Mouse (Mus musculus): ENCODE measurements at regions not wholly inside any gene's neighbourhood (a gene's known extent, or its start where the extent isn't known, plus 50 kb on each side); places are given as distances from the start of the nearest gene placed in this dataset.

DNA sequence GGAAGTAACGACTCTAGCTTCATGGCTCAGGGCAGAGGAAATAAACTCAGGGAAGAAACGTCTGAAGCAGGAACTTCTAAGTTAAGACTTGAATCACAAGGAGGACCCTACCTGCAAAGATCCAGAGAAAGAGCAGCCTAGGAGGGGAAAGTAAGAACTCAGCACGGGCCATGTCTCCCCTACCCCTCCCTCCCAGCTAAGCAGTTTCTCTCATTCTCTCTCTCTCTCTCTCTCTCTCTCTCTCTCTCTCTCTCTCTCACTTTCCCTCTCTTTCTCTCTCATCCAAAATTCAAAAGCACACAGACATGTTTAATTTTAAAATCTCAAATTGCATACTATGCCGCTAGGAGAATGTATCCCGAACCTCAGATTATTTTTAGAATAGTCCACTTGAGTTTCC lies 267.3 kb downstream of the Dhx15 start:
- DNase-seq (ENCODE audit: low spot score), result no peak

DNA sequence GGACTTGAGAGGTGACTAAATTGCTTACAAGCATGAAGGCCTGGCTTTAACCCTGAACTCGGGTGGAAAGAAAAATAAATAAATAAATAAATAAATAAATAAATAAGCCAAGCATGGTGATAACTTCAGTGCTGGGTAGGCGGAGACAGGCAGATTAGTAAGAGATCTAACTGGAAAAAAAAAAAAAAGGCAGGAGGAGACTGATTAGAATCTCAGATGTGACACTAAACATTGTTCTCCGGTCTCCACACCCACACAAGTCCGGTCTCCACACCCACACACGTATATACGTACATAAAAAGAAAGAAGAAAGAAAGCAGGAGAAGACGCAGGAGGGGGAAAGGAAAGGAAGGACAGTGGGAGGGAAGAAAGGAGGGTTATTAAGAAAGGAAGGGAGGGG lies 267.8 kb downstream of the Dhx15 start:
- no peak for DNase-seq (ENCODE audit: low spot score)

DNA sequence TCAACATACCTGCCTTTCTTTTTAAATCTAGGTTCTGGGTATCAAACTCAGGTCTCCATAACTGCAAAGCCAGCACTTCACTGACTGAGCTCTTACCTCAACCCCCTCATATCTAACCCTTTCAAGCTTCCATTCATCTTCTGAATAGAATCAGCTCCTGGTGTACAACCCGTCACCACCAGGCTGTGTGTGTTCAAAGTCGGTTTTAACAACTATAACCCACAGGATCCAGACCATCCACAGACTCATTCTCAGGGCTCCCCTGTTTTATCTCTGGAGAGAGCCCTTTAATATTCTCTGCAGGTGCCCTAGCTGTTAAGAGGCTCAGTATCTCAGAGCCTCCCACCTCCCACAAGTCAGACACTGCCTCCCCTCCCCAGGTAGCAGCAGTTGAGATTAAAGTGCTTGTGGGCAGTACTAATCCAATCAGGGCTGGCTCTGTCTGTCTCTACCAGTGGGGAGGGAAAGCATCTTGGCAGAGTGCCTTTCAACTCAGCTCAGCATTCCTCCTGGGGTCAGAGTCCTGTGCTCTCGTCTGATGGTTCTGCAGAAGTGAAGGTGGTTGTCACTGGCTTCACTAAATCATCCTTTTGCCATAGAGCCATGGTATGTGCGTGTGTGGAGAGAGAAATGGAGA lies 272.4 kb downstream of the Dhx15 start:
- no peak for DNase-seq (ENCODE audit: low spot score)

DNA sequence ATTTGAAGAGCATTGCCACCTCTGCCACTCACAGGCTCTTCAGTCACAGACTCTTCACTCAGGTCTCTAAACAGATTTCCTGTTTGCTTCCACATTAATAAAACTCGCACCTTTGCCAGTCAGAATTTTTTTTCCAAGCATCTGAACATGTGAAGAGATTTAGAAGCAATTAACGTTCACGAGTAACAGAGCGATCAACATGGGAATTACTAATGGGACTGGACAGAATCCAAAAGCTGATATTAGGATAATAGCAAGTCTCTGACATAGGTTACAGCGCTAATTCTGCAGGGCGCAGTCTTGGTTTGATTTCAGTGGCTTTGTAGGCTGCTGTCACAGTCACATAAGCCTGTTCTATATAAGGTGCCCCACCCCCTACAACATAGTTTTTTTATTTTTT lies 275.6 kb downstream of the Dhx15 start:
- no peak for DNase-seq (ENCODE audit: low spot score)

DNA sequence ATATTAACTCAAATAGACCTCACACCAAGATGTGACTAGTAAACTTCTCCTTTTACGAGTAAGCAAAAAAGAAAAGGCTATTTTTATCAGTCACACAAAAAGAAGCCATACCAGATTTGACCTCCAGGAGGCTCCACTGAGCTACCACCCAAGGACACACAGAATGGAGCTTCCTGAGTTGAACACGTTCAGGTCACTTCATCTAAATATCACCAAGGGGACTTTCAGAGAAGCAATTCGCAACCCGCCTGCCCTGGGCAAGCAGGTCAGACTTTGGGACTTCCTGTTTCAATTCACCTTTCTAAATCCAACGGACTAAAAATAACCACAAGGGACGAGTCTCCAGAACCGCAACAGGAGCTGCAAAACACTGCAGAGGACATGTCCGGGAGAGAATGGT lies 281.5 kb downstream of the Dhx15 start:
- peak; percentile 5 for DNase-seq (ENCODE audit: low spot score)

DNA sequence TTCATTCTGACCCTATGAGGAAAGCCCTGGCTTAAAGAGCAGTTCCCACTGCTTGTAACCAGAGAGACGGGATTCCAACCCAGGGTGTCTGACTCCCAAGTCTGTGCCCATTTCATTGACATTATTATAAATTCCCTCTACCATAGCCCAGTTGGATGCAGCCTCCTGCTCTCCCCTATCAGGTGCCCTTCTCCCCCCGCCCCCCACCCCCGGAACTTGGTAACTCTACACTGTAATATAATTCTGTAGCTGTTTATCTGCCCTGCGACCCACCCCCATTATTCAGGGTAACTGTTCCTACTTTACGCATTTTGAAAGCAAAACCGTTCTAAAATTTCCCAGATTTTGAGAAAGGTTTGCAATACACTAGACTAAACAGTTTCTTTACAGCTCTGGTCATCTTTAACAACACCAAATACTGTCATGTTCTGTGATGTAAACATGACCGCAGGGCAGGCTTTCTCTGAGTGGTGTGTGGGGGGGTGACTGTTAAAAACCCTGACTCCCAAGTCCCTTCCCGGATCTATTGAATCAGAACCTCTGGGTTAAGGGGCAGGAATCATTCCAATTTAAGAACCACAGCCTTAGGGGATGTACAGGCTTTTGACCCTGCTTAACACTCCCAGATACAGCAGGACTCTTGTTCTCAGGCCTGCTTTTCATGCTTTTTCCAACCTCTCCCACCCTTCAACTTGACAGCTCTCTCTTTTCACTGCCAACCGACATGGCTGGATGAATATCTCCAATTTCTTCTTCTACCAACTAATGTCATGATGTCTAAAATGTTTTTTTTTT lies 283.8 kb downstream of the Dhx15 start:
- DNase-seq (ENCODE audit: low spot score), result no peak

DNA sequence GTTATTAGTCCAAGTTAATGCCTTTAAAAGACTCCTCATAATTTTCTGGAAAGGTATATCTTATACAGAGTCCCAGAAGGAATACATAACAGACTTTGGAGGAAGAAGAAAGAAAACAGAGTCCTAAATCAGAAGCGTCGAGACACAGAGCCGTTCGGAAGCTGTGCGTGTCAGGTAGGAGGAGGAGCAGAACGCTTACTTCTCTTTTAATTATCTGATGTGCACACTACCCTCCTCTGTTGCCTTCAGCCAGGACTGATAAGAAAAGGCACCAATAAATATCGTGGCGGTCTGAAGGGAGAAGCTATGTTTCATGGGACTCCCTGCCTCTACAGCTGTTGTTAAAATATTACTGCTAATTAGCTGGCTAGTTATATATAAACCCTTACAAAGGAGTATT lies 296.2 kb downstream of the Dhx15 start:
- no peak for DNase-seq (ENCODE audit: low spot score)

DNA sequence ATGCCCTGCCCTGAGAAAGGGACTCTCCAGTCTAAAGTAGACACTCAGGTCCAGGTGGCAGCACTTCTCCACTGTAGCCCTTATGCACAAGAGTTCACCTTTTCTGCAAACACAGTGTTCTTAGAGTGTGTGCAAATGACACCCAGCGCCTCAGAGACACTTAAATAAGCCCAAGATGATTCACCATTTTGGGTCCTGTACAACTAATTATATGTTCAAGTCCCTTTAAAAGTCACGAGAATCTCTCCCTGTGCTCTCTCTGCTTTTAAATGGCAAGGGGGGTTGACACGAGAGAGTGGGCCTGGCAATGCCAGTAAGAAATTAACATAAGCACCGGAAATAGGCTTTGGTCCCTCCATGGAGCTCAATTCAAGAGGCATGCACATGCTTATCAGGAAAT lies 299.0 kb downstream of the Dhx15 start:
- DNase-seq (ENCODE audit: low spot score), result no peak

DNA sequence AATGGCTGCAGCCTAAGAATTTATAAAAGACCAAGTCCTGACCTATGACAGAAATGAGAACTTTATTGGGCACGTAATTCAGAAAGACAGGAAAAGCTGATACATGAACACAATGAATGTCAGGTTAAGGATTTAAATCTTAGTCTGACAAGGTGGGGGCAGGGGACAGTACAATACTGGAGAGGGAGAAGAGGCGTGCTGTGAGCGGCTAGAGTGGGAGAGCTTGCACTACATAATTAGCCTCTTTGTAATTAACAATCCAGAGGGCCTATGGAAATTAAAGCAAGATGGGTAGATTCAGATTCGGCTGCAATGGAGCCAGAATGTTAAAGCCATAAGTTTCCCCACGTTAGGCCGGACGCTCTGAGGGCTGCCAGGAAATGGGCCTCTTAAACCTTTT lies 301.9 kb downstream of the Dhx15 start:
- DNase-seq (ENCODE audit: low spot score), result no peak

DNA sequence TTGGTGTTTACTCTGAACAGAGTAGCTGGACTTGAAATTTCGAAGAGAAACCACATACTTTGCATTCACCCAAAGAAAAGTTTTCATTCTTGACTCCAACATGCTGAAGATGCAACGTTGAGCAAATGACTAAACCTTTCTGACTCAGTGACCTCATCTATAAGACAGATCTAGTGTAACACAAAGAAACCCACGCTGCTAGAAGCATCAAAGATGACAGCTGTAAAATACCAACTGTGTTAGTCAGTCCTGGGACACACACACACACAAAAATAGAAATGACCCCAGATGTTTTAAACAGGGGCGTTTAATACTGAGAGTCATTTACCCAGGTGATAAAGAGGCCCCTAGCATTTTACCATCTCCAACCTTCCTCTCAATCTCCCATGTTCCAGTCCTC lies 307.7 kb downstream of the Dhx15 start:
- no peak for DNase-seq (ENCODE audit: low spot score)

DNA sequence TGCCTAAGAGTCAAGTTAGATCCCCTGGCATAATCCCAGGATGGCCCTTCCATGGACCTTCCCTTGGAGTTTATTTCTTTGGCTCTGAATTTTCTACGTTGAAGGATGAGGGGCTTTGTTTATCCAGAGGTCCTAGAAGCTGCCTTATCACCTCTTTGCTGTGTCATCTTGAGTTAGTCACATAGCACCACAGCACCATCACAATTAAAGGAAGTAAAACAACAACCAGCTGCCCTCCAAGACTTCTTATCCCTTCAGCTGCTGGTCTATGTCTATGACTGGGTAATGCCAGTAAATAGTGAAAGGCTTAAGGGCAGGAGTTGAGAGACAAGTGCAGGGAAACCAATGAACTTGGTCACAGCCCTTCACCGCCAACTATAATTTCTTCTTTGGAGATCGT lies 308.1 kb downstream of the Dhx15 start:
- DNase-seq (ENCODE audit: low spot score), result no peak

DNA sequence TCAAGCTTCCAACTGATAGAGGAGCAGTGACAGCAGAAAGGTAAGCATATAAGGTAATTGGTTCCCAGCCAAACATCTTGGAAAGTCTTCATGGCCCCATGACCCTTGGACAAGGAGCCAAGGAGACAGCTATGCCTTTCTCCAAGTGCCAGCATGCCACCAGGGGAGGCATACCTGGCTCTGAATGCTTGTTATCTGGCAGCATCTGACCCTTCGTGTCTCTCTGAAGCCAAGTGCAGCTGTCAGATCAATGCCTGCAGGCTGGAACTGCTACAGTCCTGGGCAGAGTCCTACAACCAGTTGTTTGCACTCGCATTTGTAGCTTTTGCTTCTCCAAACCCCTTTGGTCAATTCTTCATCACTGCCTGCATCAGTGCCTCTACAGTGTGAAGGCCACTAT lies 309.3 kb upstream of the Ppargc1a start:
- no peak for DNase-seq (ENCODE audit: low spot score)

DNA sequence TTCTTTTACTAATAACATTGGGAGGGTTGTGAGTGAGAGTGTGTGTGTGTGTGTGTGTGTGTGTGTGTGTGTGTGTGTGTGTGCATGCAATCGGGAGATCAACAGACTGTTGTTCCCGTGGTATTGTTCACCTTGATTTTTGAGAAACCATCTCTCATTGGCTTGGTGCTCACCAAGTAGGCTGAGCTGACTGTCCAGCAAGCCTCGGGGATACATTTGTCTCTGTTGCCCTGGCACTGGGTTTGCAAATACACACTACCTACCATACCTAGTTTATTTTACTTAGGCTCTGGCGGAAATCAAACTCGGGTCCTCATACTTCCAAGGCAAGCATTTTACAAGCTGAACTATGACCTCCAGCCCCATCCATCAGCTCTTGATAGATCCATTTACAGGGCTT lies 306.0 kb upstream of the Ppargc1a start:
- no peak for DNase-seq (ENCODE audit: low spot score)

DNA sequence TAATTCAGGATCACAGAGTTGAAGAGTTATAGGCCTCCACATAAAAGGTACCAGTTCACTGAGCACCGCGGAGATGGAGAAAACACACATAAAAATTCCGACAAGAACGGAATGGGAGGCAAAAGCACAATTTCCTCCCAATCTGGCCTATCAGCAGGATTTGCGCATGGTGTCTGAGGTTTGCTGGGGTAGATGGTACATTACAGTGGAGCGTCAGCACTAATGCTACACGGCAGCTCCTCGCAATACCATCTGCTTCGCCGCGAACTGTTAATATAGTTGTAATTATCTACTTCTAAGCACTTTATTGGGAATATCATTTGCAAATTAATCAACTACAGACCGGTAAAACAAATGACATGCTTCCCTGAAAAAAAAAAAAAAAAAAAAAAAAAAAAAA lies 304.2 kb upstream of the Ppargc1a start:
- no peak for DNase-seq (ENCODE audit: low spot score)

DNA sequence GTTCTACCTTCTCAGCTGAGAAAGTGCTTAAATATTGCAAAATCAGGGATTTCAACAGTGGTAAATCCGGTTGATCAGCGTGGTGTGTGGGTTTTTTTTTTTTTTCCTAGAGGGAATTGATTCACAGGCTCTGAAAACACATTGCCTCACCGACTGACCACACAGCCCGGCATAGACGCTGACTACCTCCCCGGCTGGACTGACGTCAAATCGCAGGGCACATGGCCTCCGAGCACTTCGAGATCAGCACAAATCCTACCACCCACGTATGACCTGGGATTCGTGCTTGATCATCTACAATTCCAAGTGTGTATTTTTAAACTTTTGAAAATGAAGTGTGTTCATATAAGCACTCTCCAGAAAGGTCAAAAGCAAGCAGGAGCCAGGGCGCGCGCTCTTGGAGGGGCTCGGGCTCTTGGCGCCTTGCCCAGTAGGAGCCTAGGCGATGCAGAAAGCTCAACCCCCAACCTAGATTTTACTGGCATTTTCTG lies 300.7 kb upstream of the Ppargc1a start:
- peak; percentile 5 for DNase-seq (ENCODE audit: low spot score)

DNA sequence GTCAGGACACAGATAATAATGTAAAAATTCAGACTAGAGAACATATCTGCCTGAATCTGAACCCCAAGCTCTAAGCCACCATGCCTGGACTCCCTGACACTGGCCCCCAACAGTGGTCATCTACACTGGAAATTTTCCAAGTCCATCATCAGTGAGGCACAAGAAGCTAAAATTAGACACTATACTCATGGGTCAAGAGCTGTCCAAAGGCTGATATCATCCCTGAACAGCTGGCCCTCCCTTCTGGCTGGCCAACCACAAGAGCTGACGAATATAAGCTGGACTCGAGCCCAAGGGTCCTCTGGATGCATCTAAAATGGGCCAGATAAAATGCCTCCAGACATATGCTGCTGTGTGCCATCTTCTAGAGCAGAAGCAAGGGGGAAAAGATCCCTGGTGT lies 298.5 kb upstream of the Ppargc1a start:
- DNase-seq (ENCODE audit: low spot score), result no peak

DNA sequence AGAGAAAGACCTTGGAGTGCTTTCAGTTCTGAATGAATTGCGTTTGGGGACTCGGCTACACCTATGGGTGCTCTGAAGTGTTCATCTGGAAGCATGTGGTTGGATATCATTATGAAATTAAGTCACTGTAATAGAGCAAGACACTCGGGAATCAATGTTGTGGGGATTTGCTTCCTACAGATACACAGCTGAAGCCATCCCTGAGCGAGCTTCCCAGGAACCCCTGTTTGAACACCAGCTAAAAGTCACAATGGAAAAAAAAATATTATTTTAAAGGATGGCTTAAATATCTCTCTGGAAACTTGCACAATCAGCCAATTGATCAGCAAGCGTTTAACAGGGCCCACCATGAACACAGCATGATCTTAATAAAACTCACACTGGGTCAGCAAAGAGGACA lies 293.0 kb upstream of the Ppargc1a start:
- no peak for DNase-seq (ENCODE audit: low spot score)

DNA sequence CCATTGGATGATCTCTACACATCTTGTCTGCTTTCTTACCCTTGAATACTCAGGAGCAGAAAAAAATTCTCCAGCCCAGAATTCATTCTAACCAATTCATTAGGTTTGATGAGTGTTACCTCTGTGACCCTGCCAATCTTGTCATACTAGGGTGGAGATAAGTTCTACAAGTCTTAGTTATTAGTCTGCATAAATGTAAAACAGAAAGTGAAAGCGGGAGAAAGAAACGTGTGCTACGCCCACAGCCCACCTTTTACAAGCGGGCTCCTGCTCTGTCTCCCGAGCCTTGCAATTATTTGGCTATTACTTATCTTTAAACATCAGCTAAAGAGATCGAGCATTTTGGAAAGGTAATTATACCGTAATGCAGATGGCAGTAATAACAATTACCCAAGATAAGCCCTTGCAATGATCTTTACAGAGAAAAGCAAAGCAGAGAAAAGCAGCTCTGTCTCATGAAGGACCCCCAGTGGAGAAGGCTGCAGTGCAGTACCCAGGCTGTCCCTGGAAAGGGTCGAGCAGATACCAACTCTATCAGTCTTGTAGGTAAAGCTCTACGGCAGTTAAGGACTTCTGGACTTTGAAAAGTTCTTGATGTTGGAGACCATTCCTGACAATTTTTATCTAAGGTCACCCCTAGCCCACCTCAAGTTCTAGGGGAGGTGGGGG lies 286.1 kb upstream of the Ppargc1a start:
- DNase-seq (ENCODE audit: low spot score), result no peak

DNA sequence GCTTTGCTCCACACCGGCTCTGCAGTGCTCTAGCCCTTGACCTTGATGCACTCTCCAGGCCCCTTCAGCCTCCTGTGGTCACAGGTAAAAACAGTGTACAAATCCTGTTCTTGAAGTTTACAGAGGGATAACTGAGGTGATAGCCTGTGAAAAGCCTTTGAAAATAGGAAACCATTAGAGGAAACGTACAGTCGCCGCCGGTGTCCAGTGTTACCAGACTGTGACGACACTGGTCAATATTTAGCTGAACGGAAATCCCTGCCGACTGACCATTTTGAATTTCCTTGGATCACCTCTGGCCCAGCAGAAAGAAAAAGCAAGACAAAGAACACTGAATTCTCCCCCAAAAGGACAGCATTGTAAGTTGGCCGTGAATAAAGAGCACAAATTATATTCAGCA lies 282.6 kb upstream of the Ppargc1a start:
- DNase-seq (ENCODE audit: low spot score), result no peak

DNA sequence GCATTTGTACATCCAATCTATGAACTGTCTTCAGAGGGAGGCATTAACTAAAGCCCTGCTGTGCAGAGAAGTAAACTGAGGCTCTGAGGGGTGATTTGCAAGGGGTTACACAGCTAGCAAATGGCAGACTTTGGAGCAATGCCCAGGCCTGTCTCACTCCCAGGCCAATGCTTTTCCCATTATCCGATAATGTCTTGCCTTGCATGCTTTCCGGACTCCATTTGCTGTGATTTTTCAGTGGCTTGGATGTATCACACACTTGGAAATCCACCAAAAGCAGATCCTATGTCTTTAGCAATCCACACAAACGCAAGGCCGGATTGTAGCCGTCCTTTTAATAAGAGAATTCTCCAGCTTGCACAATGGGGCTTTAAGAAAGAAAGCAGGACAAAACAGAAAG lies 281.7 kb upstream of the Ppargc1a start:
- no peak for DNase-seq (ENCODE audit: low spot score)

DNA sequence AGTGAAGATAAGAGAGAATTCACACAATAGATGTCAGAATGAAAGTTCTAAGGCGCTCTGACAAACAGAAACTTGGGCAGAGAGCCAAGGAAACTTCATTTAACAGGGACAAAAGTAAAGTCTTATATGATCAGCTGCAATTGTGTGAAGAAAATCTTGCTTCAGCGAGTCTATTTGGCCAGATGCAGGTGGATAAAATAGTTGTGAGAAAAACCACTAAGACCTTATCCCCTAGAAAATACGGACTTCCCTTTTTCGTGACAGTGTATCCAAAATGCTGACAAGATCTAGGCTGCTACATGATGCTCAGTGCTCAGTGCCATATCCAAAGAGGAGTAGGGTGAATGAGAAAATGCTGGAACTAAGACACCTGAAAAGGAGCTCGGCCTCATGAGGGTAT lies 274.7 kb upstream of the Ppargc1a start:
- DNase-seq (ENCODE audit: low spot score), result no peak

DNA sequence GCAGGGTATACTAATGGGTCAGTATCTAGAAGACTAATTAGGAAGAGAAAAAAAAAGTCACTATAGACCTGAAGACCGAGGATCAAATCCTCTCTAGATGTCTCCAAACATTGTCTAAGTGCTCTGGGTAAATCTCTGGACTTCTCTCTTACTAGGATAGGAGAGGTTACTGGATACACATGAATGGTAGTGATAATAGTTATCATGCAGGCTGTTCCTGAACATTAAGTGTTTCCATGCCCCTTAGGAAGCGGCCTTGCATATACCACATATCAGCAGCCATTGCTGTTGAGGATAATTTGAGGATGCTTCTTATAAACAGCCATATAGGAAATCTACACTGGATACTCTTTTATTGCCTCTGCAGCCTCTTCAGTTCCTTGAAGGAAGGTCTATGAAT lies 274.2 kb upstream of the Ppargc1a start:
- DNase-seq (ENCODE audit: low spot score), result no peak

DNA sequence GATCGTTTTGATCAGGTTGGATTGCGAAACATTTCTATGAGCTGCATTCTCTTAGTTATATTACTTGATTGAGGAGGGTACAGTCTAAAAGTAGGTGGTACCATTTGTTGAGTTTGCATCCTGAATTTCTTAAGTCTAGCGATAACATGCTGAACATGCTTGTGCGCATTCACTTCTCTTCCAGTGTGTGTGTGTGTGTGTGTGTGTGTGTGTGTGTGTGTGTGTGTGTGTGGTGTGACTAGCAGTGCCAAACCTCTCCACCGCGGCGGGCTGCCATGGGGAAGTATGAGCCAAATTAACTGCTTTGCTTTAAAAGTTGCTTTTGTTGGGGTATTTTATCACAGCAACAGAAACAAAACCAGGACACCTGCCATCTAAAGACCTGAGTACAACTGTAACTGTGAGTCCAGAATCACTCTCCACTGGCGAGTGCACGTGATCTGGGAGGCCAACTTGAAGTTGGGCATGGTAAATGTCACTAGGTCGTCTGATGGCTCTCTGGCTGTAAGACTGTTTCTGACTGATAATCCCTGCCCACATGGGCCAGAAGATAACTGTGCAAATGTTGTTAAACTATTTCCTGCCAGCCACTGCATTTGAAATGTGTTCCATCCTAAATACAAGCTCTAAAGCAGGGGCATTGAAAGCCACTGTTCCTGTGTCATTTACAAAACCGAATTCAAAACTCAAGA lies 273.3 kb upstream of the Ppargc1a start:
- no peak for DNase-seq (ENCODE audit: low spot score)
